Mouse (Mus musculus): Measurements from ENCODE around the gene Arl6ip5. TPM values are rescaled to one million over a fixed set of nuclear protein-coding genes. Genes with fewer than 3 reads are reported as not detected.

The Arl6ip5 gene
- polyA plus RNA-seq, 1 experiment from 2014 or later = 40.4 TPM

GRCm38 (mm10) chr6:97273058-97273710 lies 62.7 kb downstream of the Arl6ip5 start:
- H3K36me3 ChIP-seq (ENCODE audit: control insufficient read depth, insufficient read depth, low read length) = no peaks in the 10 kb centered on the region
- DNase-seq (ENCODE audit: low spot score) (no peak), ATAC-seq (ENCODE audit: low FRiP score) (no peak)
- no peaks in the 10 kb centered on the region for H3K27me3 ChIP-seq (ENCODE audit: control insufficient read depth, insufficient read depth, low read length)
- H3K27ac ChIP-seq (ENCODE audit: low read depth, low read length) = no peak overlapping the region
- no peaks in the 10 kb centered on the region for H3K4me1 ChIP-seq (replicated peaks; ENCODE audit: control insufficient read depth, insufficient read depth, low read length)
- no peak overlapping the region for H3K9ac ChIP-seq (ENCODE audit: low read depth, low read length)
- no peak overlapping the region for H3K4me3 ChIP-seq (ENCODE audit: low read depth, low read length)
- H3K4me2 ChIP-seq (replicated peaks; ENCODE audit: low read depth, low read length) = no peak overlapping the region
- H3K9me3 ChIP-seq (ENCODE audit: control insufficient read depth, low read length) = no peaks in the 10 kb centered on the region
- WGBS = 87% methylated on average over 16 of the region's 16 CpGs

GRCm38 (mm10) chr6:97273777-97274176 lies 63.3 kb downstream of the Arl6ip5 start:
- no peaks in the 10 kb centered on the region for H3K36me3 ChIP-seq (ENCODE audit: control insufficient read depth, insufficient read depth, low read length)
- H3K4me1 ChIP-seq (replicated peaks; ENCODE audit: control insufficient read depth, insufficient read depth, low read length) = no peaks in the 10 kb centered on the region
- no peak for ATAC-seq (ENCODE audit: low FRiP score)
- H3K27ac ChIP-seq (ENCODE audit: low read depth, low read length) = no peak overlapping the region
- no peaks in the 10 kb centered on the region for H3K9me3 ChIP-seq (ENCODE audit: control insufficient read depth, low read length)
- no peak overlapping the region for H3K4me3 ChIP-seq (ENCODE audit: low read depth, low read length)
- WGBS = 90% methylated on average over 3 of the region's 3 CpGs
- H3K4me2 ChIP-seq (replicated peaks; ENCODE audit: low read depth, low read length) = no peak overlapping the region
- no peak for DNase-seq (ENCODE audit: low spot score)
- H3K9ac ChIP-seq (ENCODE audit: low read depth, low read length) = no peak overlapping the region
- H3K27me3 ChIP-seq (ENCODE audit: control insufficient read depth, insufficient read depth, low read length) = no peaks in the 10 kb centered on the region

DNA sequence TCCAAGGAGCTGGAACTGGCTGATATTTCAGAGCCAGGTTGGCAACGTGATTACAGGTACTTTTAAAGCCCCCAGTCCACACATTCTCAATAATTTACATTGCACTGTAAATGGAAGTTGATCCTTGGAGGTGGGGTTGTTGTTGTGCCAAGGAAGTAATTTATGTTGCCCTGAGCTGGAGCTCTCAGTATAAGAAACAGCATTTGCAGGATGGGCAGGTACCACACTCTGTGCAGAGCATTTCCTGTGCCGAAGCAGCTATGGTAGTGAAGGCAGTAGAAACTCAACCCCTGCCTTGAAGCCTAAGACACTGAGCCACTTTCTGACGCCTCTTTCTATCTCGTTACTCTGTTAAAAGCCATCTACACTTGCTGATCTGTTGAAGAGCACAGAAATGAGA lies 65.3 kb downstream of the Arl6ip5 start:
- no peak overlapping the region for H3K4me3 ChIP-seq (ENCODE audit: low read depth, low read length)
- H3K9me3 ChIP-seq (ENCODE audit: control insufficient read depth, low read length) = no peaks in the 10 kb centered on the region
- H3K4me1 ChIP-seq (replicated peaks; ENCODE audit: control insufficient read depth, insufficient read depth, low read length) = no peaks in the 10 kb centered on the region
- H3K4me2 ChIP-seq (replicated peaks; ENCODE audit: low read depth, low read length) = no peak overlapping the region
- DNase-seq (ENCODE audit: low spot score) (no peak), ATAC-seq (ENCODE audit: low FRiP score) (no peak)
- 68% methylated on average over 4 of the region's 4 CpGs for WGBS
- no peaks in the 10 kb centered on the region for H3K27me3 ChIP-seq (ENCODE audit: control insufficient read depth, insufficient read depth, low read length)
- H3K27ac ChIP-seq (ENCODE audit: low read depth, low read length) = no peak overlapping the region
- H3K36me3 ChIP-seq (ENCODE audit: control insufficient read depth, insufficient read depth, low read length) = no peaks in the 10 kb centered on the region
- H3K9ac ChIP-seq (ENCODE audit: low read depth, low read length) = no peak overlapping the region

DNA sequence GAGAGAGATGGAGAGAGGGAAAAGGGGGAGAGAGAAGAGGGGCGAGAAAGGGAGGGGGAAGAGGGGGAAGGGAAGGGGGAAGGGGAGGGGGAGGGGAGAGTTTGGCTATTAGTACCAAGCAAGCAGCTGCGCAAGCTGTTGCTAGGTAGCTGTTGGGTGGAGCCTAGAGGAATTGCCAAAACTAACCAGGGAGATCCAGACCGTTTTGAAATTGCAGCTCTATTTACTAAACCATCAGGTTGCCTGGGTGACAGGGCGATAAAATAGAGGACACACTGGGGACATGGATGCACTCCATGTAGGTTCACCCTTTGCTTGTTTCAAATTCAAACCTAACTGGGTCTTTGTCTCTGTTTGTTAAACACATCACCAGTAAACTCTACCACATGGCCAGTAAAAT lies 65.9 kb downstream of the Arl6ip5 start:
- 36% methylated on average over 3 of the region's 4 CpGs for WGBS
- H3K9ac ChIP-seq (ENCODE audit: low read depth, low read length) = no peak overlapping the region
- ATAC-seq (ENCODE audit: low FRiP score) (no peak), DNase-seq (ENCODE audit: low spot score) (peak; percentile 22)
- no peak overlapping the region for H3K27ac ChIP-seq (ENCODE audit: low read depth, low read length)
- H3K36me3 ChIP-seq (ENCODE audit: control insufficient read depth, insufficient read depth, low read length) = no peaks in the 10 kb centered on the region
- no peak overlapping the region for H3K4me3 ChIP-seq (ENCODE audit: low read depth, low read length)
- H3K4me2 ChIP-seq (replicated peaks; ENCODE audit: low read depth, low read length) = no peak overlapping the region
- H3K9me3 ChIP-seq (ENCODE audit: control insufficient read depth, low read length) = no peaks in the 10 kb centered on the region
- H3K4me1 ChIP-seq (replicated peaks; ENCODE audit: control insufficient read depth, insufficient read depth, low read length) = no peaks in the 10 kb centered on the region
- H3K27me3 ChIP-seq (ENCODE audit: control insufficient read depth, insufficient read depth, low read length) = no peaks in the 10 kb centered on the region

DNA sequence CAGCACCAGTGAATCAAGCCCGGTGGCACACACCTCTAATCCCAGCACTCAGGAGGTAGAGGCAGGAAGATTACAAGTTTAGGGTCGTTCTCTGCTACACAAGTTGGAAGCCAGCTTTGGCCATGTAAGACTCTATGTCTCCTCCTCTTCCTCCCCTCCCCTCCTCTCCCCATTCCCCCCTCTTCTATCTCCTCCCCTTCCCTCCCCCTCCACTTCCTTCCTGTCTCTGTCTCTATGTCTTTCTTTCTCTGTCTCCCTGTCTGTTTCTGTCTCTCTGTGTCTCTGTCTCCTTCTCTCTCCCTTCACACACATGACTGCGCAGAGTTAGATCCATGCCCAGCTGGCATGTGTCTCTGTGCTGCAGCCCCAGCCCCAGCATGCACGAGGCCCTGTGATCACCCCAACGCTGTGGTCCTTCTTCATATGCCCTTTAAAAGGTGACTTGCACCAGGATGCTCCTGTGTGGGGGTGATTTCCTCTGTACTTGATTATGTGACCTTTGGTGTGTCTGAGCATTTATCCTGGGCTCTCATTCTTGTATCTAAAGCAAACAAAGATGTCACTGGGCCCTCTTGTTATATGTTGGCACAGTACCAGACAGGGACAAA lies 66.5 kb downstream of the Arl6ip5 start:
- H3K9ac ChIP-seq (ENCODE audit: low read depth, low read length) = no peak overlapping the region
- H3K4me3 ChIP-seq (ENCODE audit: low read depth, low read length) = no peak overlapping the region
- H3K9me3 ChIP-seq (ENCODE audit: control insufficient read depth, low read length) = no peaks in the 10 kb centered on the region
- no peak overlapping the region for H3K27ac ChIP-seq (ENCODE audit: low read depth, low read length)
- WGBS = 77% methylated on average over 5 of the region's 5 CpGs
- DNase-seq (ENCODE audit: low spot score) = no peak
- no peaks in the 10 kb centered on the region for H3K36me3 ChIP-seq (ENCODE audit: control insufficient read depth, insufficient read depth, low read length)
- no peaks in the 10 kb centered on the region for H3K4me1 ChIP-seq (replicated peaks; ENCODE audit: control insufficient read depth, insufficient read depth, low read length)
- ATAC-seq (ENCODE audit: low FRiP score) = no peak
- no peak overlapping the region for H3K4me2 ChIP-seq (replicated peaks; ENCODE audit: low read depth, low read length)
- H3K27me3 ChIP-seq (ENCODE audit: control insufficient read depth, insufficient read depth, low read length) = no peaks in the 10 kb centered on the region

DNA sequence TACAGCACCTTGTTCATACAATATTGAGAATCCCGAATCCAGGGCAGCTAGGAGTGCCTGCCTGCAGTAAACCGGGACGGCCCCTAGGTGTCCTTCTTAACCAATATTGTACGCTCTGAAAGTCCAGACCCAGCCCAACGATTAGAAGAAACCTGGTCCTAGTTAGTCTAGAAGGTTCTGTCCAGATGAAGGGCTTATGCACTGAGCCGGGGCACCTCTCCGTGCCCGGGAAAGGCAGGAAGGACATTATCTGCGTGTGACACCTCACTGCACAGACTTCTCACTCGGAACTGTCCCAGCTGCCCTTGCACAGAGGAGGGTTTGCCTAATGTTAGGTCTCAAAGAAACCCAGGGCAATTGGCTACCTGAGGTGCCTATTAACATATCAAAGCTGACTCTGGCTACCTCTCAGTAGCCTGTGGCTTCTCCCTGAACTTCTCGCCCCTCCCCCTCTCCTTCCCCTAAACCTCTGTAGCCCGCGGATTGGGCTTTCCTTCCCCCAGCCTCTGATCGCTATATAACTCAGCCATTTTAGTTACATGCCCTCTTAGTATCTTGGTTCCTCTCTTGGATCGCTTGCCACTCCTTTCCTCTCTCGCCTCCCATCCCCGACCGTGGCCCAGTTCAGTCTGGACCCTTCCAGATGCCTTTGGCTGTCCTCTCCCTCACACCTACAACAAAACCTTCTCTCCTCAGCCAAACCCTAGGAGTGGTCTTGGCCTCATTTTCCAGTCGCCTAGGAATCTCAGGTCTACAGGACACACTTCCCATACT lies 67.7 kb downstream of the Arl6ip5 start:
- Histone ChIP-seq H3K27me3 (ENCODE audit: control insufficient read depth, insufficient read depth, low read length) (no peaks in the 10 kb centered on the region), H3K9ac (ENCODE audit: low read depth, low read length) (no peak overlapping the region), H3K4me1 (replicated peaks; ENCODE audit: control insufficient read depth, insufficient read depth, low read length) (no peaks in the 10 kb centered on the region), H3K9me3 (ENCODE audit: control insufficient read depth, low read length) (no peaks in the 10 kb centered on the region), H3K4me3 (ENCODE audit: low read depth, low read length) (peak overlapping the region; percentile 1; the same call in 1 of the 2 replicates), H3K36me3 (ENCODE audit: control insufficient read depth, insufficient read depth, low read length) (no peaks in the 10 kb centered on the region), H3K27ac (ENCODE audit: low read depth, low read length) (no peak overlapping the region), H3K4me2 (replicated peaks; ENCODE audit: low read depth, low read length) (peak overlapping the region; percentile 22; the same call in 1 of the 2 replicates)
- ATAC-seq (ENCODE audit: low FRiP score) (peak; percentile 65), DNase-seq (ENCODE audit: low spot score) (peak; percentile 80)
- 2% methylated on average over 19 of the region's 19 CpGs for WGBS

DNA sequence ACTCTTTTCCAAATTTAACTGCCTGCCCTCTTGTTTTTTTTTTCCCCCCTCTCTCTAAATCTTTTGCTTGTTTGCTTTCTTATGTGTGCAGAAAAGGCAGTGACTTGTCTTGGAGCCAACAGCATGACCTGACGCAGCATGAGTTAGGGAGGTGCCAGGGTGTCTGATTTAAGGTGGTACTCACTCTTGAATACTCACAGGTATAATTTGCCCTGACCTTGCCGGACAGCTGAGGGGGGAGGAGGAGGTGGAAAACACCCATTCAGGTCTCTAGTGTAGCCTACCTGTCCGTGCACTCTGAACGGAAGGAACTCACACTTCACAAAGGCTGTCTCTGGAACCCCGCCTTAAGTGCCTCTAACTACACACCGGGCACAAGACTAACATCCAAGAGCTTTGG lies 68.4 kb downstream of the Arl6ip5 start:
- Histone ChIP-seq H3K27ac (ENCODE audit: low read depth, low read length) (no peak overlapping the region), H3K4me2 (replicated peaks; ENCODE audit: low read depth, low read length) (no peak overlapping the region), H3K9ac (ENCODE audit: low read depth, low read length) (no peak overlapping the region), H3K36me3 (ENCODE audit: control insufficient read depth, insufficient read depth, low read length) (no peaks in the 10 kb centered on the region), H3K4me1 (replicated peaks; ENCODE audit: control insufficient read depth, insufficient read depth, low read length) (no peaks in the 10 kb centered on the region), H3K4me3 (ENCODE audit: low read depth, low read length) (no peak overlapping the region), H3K27me3 (ENCODE audit: control insufficient read depth, insufficient read depth, low read length) (no peaks in the 10 kb centered on the region), H3K9me3 (ENCODE audit: control insufficient read depth, low read length) (no peaks in the 10 kb centered on the region)
- DNase-seq (ENCODE audit: low spot score) (no peak), ATAC-seq (ENCODE audit: low FRiP score) (no peak)
- WGBS = 39% methylated on average over 6 of the region's 6 CpGs
